Mouse (Mus musculus): ENCODE results near the gene Ranbp6.
A peak's percentile ranks its signal among the peaks of the same experiment; 100 is the strongest.

Ranbp6 gene

DNA sequence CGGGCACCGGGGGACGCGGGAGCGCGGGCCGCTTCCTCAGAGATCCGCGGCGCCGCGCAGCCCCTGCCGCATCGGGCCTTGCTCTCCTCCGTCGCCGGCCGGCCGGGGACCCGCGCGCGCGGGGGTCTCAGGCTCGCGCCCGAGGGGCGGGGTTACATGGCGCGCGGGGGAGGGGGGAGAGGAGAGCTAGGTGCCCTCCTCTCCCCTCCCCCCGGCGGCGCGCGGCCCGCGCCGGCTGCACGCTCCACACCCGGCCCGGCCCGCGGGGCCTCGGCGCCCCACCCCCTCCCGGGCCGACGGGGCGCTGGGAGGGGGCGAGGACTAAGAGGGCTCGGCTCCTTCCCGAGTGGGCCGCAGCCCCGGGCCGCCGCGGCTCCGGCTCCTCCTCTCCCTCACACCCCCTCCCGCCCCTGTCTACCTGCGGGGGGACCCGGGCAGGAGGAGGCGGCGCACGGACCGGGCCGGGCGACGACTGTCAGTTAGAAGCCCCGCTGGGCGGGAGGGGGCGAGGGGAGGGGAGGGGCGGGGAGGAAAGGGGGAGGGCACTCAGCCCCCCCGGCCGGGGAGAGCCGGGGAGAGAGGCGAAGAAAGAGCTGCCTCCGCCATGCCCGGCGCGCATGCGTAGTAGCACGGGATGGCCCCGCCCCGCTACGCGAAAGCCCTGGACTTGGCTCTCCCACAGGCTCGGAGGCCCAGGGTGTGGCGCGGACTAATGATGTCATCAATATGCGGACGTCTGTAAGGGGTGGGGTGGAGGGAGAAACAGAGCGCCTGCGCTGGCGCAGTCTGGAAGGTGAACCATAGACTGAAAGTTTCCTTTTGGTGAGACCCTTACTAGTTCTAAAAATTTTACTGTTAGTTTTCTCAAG lies 6.6 kb downstream of the Ranbp6 start, which contains the start of gene 9930021J03Rik:
Gene 9930021J03Rik (minus strand): TSS at position 73 of the 869 bp plus-strand sequence.
- peak; percentile 99 to 100 for DNase-seq

DNA sequence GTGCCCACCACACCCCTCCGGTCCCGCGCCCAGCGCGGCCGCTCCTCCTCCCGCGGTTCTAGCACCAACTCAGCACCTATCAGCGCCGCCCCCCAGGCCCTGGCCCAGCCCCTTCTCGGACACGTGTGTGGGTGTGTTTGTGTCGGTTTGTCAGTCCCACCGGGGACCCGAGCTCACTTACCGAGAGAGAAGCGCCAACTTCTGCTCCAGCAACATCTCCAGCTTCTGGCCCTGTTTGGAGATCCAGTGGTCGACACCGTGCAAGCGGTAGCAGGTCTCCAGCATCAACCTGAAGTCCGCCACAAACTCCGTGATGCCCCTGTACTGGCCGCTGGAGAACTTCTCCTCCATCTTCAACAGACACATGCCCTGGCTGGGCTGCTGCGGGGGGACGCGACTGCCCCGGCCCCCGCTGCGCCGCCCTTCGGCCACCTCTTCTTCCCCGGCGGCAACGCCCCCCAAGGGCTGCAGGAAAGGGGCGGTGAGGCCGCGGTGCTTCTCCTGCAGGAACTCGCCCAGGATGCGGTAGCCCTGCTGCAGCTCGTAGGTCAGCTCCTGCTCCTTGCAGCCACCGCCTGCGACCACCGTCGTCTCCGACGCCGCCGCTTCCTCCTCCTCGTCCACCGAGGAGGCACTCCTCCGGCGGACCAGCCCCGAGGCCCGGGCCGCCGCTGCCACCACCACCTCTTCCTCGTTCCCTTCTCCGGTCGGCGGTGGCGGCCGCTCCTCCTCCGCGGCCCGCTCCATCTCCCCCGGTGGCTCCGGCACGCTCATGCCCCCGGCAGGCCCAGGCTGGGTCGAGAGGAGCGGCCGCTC lies 7.5 kb downstream of the Ranbp6 start:
- DNase-seq, result peak; percentile 71 to 76

DNA sequence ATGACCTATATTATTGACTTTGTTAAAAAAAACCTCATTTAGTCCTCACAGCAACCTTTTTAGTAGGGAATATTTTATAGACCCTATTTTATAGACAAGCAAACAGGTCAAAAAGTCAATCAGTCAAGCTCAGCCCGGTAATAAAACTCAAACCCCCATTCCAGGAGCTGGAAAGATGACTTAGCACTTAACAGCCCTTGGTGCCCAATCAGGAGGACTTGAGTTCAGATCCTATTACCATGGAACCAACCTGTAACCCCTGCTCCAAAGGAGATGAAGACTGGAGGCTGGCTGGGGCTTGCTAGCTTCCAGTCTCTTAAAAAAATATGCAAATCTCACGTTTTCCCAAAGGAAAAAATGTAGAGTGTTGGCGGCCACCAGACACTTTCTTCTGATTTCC lies 8.8 kb downstream of the Ranbp6 start:
- DNase-seq, result no peak

DNA sequence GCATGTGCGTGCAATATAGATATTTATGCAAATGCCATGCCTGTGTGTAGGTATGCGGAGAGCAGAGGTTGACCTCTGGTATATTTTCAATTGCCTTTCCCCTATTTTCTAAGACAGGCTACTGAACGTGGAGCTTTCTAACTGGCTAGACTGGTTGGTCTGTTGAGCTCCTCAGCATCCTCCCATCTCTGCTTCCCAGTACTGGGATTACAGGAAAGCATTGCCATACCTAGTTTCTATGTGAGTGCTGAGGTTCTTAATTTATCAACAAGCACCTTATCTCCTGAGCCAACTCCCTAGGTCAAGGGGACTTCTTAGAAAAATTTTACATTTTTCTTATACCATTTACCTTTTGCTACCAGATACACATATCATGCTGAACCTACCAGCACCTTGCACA lies 15.4 kb downstream of the Ranbp6 start:
- no peak for DNase-seq

DNA sequence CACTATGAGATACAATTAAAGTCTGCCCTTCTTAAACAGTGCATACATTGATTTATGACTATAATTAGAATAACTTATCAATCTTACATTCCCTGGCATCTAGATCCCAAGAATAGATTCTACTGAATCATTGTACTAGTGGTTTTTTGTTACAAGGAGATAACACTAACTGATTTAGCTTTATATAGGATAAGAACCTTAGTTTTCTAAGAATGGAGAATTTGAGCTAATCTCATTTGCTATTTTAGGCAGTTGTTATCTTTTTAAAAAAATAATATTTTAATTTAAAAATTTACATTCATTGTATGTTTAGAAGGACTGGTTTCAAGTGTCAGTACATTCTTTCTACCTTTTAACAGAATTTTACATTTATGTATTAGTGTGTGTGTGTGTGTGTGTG lies 24.8 kb downstream of the Ranbp6 start:
- DNase-seq, result no peak

DNA sequence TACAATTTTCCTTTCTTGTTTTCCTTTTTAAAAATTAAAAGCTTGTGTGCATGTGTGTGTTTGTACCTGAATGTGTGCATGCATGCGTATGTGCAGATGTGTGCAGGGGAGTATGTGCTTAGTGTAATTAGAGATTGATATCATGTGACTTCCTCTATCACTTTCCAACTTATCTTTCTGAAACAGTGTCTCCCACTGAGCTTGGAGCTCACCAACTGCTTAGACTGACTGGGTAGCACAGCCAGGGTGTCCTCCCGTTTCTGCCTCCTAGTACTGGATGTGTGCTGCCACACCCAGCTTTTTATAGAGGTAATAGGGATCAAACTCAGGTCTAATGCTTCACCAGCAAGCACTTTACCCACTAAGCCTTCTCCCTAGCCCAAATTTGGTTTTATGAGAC lies 29.9 kb downstream of the Ranbp6 start:
- DNase-seq, result no peak

Measured in cerebellum, postnatal 10 days (tissue).